Mouse (Mus musculus): ENCODE results near the gene Cnnm2.
A peak's percentile ranks its signal among the peaks of the same experiment; 100 is the strongest.
"Not testable (repeated sequence)": the region's sequence is repeated elsewhere in the genome, so short reads cannot be mapped to it uniquely, and the experiment has no call there.

Gene Cnnm2

DNA sequence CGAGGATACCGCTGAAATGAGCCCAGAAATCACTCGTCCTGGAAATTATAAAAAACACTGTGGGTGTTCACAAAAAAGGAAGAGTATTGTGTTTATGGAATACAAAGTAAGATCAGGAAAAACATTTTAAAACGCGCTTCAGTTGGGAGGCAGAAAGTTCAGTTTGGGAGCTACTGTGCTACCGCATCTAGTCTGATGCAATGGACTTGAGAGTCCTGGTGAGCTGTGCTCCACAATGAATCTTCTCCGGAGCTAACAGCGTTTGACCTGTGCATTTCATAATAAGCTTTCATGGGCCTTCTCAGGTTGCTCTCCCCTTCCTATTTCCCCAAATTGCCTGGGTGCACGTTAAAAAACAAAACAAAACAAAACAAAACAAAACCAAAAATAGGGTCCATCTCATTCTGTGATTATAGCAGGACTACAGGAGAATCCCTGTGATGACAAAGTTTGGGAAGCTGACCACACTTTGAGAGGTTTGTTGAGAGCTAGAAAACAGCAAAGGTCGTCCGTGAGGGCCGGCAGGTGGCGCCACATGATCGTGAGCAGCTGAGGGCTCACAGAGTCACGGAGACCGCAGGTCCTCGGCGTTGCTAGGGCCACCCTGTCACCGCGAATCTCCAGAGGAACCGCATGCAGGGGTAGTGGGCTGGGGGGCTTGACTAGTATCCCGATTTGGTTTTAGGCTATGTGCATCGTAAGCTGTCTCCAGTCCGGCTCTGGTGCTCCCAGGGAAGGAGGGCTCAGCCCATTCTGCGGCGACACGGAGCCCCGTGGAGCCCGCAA lies 828 bp upstream of the Cnnm2 start:
- peak; percentile 94 for DNase-seq

DNA sequence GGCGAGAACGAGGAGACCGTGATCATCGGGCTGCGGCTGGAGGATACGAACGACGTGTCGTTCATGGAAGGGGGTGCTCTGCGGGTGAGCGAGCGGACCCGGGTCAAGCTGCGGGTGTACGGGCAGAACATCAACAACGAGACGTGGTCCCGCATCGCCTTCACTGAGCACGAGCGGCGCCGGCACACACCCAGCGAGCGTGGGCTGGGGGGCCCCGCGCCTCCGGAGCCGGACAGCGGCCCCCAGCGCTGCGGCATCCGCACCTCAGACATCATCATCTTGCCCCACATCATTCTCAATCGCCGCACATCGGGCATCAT lies 535 bp downstream of the Cnnm2 start:
- DNase-seq, result no peak

DNA sequence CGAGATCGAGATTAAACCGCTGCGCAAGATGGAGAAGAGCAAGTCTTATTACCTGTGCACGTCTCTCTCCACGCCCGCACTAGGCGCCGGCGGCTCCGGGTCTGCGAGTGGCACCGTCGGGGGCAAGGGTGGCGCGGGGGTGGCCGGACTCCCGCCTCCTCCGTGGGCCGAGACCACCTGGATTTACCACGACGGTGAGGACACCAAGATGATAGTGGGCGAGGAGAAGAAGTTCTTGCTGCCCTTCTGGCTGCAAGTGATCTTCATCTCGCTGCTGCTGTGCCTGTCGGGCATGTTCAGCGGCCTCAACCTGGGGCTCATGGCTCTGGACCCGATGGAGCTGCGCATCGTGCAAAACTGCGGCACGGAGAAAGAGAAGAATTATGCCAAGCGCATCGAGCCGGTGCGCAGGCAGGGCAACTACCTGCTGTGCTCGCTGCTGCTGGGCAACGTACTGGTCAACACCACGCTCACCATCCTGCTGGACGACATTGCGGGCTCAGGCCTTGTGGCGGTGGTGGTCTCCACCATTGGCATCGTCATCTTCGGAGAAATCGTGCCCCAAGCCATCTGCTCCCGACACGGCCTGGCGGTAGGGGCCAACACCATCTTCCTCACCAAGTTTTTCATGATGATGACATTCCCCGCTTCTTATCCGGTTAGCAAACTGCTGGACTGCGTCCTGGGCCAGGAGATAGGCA lies 1.0 kb downstream of the Cnnm2 start:
- DNase-seq, result peak; percentile 55

DNA sequence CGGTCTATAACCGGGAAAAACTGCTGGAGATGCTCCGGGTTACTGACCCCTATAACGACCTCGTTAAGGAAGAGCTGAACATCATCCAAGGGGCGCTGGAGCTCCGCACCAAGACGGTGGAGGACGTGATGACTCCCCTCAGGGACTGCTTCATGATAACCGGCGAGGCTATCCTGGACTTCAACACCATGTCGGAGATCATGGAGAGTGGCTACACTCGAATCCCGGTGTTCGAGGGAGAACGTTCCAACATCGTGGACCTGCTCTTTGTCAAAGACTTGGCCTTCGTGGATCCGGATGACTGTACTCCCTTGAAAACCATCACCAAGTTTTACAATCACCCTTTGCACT lies 1.6 kb downstream of the Cnnm2 start:
- DNase-seq, result no peak

DNA sequence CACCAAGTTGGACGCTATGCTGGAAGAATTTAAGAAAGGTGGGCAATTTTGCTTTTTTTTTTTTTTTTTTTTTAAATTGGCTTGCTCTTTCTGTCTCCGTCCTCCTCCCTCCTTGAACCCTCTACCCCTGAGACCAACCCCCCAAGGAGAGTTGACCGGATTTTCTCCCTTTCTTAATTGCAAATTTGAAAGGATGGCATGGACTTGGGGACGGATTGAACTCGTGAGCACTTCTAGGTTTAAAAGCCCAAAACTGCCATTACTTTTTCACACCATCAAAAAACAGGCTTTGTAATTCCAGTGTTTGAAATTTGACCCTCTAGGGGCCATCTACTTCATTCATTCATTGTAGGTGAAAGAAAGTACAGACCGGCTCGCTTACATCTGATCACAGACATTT lies 2.0 kb downstream of the Cnnm2 start:
- DNase-seq, result no peak

DNA sequence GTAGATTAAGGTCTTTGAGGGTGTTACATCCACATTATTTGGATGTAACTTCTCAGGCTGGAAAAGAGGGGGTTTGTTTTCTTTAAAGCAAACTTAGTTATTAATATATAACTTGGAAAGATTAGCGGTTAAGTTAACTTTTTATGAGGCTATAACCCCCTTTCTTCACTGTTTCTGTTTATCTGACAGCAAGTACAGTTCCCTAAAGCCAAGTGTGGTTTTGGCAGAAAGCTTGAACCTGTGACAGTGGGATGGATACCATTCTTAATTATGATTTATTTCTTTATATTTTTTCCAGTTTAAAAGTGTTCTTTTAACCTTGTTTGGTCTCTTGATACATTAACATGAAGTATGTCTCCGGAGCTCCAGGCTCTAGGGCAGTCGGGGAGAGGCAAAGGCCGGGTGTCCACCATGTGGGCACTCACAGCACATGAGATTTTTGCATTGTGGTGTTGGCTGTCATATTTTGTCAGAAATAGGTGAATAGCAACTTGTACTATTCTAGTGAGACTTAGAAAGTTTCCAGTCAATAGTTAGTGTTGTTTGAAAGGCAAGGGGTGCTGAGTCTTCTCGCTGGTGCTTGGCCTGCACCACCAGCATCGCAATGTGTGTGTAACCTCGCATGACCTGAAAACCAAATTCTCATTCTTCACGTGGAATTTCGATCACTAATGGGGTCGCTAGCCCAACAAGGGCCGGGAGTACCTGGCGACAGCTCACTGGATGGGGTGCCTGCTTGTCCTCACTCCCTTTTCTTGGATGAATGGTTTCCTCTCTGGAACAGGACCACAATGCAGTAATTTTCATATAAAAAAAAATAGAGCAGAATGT lies 2.8 kb downstream of the Cnnm2 start:
- no peak for DNase-seq

DNA sequence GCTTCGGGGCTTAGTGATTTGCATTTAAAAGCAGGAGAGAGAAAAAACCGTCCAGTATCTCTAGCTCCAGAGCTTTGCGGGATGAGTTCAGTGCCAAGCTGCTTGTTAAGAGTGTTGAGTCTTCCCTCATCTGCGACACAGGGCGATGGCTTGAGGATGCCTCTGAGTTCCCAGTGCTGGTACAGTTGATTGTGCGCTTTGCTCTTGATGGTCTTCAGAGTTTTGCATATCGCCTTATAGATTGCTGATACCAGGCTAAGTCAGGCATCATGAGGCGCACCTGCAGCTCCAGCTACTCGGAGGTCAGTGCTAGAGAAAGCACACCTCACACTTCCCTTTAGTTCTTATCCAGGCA lies 3.3 kb downstream of the Cnnm2 start:
- no peak for DNase-seq

DNA sequence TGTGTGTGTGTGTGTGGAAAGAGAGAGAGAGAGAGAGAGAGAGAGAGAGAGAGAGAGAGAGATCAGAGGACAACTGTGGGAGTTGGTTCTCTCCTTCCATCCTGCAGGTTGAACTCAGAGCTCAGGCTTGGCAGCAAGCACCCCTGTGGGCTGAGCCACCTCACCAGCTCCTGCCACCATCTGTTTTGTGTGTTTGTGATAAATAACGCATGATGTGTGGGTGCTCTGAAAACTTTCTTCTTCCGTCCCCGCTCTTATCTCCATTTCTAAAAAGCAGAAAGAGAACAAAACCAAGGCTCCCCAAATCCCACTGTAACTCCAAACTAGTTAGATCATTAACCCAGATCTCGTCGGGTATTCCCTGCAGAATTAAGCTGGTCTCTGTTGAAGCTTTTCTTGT lies 4.7 kb downstream of the Cnnm2 start:
- DNase-seq, result no peak

DNA sequence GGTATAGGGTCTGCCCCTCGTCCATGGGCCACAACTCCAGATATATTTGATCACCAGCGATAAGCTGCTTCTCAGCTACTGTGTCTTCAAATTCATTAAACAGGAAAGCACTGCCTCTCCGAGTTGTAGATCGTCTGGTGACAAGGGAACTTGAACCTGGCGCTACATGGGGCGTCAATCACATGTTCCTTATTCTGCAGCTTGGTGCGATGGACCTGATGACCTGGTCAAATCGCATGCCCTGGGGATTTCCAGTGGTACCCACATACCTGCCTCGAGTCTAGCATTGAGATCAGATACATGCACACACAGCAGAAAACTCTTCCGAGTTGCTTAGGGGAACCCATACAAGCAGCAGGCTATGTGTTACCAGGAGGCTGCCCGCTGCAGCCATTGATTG lies 8.4 kb downstream of the Cnnm2 start:
- DNase-seq, result no peak

DNA sequence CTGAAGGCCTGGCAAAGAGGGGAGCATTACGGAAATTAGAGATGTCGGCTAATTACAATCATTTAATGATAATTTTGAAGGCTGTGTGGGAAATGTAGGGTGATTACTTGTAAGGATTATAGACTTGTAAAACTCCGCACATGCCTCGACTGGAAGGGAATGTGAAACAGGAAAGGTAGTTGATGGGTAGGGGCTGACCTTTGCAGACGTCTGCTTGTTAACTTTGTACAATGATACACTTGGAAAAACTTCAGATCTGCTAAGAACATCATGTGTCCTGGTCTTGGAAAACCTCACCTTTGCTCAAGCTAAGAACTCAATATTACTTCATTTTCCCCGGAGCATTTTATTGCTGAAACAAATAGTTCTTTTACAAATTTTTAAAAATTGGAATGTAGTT lies 10.4 kb downstream of the Cnnm2 start:
- no peak for DNase-seq

DNA sequence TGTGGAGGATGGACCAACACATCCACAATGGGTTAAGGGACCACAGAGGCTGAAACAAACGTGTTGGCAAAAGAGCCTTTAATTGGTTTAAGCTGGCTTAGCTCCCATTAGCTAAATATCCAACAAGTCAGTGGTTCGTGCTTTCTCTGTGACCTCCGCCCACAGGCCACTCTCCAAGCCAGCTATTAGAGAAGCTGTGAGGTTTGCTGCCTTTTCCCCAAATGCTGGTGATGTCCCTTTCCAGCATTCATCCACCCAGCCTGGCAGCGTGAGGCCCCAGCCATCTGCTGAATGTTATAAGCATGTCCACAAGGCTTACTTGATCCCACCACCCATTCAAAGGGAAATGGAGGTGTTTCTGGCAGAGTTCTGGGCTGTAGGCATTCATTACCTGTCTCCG lies 15.0 kb downstream of the Cnnm2 start:
- DNase-seq, result no peak

DNA sequence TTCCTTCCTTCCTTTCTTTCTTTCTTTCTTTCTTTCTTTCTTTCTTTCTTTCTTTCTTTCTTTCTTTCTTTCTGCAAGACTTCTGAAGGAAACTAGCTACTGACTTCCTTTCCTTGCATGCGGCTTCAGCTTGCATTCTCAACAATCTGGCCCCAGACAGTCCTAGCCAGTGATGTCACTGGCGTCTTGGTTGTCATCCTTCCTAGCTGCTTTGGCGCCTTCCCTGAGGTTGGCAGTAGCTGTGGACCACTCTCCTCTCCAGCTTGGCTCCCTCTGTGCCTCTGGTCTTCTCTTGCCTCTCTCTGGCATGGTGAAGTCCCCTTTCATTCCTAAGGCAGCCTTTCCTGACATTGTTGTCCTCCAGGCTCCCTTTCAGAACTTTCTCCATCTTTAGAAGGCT lies 15.5 kb downstream of the Cnnm2 start:
- DNase-seq, result no peak

DNA sequence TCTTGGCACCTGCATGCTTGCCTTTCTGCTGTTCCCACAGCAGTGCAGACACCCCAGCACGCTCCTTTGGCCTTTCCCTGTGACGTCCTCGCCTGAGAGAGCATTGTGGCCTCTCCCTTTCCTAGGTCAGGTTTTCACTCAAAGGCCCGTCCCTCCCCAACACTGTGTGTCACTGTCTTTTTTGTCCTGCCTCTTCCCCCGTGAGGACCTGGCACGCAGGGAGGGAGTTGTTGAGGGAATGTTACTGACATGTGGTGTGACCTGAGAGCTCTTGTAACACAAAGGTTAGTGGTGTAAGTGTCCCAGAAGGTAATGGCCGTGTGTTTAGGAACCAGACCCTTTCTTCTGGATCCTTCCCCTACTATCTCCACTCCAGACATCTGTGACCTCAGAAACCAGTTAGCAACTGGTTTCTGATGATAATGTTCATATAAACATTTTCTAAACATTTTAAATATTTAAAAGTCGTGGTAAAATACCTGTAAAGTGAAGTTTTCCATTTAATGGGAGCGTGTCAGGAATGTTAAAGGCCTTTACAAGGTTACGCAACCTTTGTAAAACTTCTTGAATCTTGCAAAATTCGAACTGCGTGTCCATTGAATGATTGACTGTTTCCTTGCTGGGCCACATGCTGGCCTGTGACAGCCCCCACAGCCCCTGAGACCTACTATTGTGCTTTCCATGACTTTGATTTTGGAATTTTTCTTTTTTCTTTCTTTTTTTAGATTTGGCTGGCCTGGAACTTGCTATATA lies 16.7 kb downstream of the Cnnm2 start:
- no peak for DNase-seq

DNA sequence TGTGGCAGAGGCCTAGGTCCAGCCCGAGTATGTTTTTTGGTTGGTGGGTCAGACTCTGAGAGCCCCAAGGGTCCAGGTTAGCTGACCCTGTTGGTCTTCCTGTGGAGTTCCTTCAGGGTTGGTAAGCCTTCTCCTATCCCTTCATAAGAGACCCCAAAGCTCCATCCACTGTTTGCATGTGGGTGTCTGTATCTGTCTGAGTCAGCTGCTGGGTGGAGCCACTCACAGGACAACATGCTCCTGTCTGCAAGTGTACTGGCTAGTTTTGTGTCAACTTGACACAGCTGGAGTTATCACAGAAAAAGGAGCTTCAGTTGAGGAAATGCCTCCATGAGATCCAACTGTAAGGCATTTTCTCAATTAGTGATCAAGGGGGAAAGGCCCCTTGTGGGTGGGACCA lies 17.7 kb downstream of the Cnnm2 start:
- DNase-seq, result not testable (repeated sequence)

DNA sequence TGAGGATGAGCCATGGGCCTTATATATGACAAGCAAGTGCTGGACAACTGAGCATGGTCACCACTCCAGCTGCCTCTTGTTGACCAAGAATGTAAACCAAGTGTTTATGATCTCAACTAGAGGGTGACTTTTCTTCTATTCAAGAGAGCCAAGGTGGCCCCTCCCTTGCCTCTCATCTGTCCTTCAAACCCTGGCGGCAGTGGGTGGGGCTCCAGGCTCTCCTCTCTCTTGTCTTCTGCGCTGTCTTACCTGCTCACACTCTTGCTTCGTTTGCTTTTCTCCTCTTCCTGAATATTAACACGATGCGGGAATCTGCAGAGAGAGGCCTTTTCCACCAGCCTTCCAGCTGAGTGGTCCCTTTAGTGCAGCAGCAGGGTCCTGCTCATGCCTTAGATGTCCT lies 22.6 kb downstream of the Cnnm2 start:
- DNase-seq, result no peak

DNA sequence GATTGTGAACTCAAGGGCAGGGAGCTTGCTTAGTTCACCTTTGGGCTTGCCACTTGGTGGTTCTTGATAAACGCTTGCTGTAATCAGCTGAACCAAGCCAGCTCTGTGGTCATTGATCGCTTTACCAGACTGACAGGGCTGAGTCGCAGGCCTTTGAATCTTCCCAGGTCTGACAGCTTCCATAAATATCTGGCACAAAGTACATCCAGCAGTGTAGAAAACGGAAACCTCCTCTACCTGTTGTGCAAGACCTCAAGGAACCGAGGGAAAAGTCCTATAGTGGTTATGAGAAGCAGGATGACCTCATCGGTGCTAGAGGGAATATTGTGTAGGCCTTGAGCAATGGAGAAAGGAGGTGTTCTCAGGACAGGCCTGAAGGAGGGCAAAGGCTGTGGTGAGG lies 23.1 kb downstream of the Cnnm2 start:
- no peak for DNase-seq

DNA sequence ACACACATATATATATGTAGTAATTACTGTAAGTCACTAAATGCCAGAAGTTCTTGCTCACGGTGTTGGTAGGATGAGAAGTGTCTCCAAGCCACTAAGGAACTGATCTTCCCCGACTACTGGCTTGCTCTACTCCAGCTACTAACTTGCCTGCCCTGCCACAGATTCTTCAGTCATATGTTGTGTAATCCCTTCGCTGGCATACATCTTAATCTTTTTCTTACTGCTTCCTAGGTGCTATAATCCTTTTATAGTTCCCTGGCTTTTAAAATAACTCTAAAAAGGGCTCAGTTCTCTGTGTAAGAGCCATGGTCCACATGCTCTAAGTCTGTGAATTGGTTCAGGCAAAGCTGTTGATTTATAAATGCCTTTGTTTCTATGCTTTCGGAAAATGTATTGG lies 24.2 kb downstream of the Cnnm2 start:
- no peak for DNase-seq

DNA sequence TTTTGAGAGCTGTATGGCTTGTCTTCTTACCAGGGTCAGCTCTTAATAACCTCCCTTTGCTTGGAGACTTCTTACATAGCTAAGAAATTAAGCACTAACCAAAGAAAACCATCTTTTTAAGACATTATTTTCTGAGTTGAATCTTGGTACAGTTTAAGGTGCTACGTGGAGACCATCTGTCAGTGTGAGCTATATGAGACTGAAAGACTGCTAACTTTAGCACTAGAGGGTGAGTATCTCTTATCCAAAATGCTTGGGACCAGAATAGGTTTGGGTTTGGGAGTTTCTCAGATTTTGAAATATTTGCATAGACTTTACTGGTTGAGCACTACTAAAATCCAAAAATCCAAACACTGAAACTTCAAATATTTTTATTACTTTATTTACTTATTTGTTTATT lies 28.4 kb downstream of the Cnnm2 start:
- DNase-seq, result no peak

DNA sequence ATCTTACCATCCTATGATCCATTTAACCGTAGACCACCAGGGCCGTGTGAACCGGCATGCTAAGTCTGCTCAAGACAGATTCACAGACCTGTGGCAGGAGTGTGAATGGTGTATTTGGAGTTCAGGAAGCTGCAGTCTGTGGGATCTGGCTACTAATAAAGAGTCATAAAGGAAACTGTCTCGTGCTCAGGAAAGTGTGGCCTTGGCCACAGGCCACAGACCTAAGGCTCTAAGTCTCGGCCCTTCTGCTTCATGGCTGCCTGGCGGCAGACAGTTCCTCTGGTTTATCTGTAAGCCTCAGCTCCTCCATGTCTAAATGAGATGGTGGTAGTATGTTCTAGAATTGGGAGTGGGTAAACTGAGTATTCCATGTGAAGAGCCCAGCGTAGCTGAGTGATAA lies 30.0 kb downstream of the Cnnm2 start:
- DNase-seq, result no peak

DNA sequence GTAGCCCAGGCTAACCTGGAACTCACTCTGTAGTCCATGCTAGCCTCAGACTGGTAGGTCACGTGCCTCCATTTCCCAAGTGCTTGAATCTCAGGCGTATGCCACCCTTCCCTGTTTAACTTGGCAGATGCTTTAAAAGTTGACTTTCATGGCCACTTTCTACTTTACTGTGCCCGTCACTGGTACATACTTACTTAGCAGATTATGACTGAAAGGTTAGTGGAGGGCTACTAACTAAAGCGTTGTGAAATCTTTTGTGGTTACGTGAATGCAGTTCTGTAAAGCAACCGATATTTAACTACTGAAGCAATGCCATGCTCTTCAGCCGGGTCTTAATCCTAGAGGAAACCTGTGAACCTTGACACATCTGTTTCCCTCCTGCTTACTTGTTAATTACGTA lies 30.5 kb downstream of the Cnnm2 start:
- DNase-seq, result no peak

DNA sequence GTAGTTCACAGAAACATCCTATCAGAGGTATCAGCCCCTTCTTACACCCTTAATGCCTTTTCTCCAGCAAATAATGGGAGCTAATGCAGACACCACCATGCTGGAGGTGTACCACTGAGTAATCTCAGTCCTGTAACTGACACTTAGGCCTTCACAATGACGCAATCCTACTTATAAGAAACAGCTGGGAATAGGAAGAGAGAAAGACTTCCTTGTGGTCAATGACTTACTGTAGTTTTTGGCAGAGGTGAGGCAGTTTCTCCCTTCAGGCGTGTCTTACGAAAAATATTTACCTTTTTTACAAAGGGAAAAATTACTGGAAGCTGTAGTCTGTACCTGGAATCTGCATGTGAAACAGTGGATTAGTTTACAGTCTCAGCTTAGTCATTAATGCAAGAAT lies 31.1 kb downstream of the Cnnm2 start:
- no peak for DNase-seq

DNA sequence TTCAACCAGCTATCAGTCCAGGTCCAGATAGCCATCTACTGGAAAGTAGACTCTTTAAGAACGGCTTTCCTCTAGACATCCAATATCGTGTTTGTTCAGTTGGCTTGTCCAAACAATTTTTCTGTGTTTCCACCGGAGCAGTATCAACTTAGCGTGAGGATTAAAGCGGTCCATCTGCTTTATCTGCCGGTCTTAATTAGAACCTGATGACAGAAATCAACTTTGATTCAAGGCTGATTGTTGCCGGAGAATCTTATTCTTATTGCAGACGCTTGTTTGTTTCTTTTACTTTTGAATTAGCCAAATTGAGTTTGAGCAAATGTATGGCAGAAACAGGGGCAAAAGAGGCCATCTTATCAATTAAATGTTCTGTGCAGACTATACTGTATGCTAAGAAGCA lies 32.8 kb downstream of the Cnnm2 start:
- no peak for DNase-seq

DNA sequence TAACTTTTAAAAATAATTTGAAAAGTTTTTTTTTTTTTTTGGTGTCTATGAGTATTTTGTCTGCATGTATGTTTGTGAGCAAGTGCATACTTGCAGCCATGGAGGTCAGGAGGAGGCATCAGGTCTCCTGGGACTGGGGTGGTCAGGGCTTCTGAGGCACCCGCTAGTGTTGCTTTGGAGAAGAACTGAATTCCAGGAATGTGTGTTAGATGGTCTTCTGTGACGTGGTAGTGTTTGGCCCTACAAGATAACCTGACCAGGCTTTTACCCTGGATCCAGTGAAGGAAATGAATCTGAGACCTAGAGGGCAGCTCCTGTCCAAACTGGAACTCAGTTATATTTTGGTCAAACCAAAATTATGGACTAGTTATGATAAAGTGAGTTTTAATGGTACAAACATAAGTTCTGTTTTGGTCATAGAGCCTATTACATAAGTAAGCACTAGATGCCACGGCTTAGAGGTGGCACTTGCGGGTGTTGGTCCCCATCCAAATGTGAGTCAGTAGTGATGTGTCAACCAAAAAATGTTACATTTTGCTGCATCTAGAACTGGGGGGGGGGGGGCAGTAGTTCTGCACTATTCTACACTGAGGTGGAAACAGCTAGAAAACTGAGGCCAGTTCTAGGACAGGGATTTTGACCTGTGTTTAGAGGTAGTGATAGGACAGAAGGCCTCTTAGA lies 38.6 kb downstream of the Cnnm2 start:
- DNase-seq, result no peak

Data from right cerebral cortex, postnatal 14 days (tissue).